Mouse (Mus musculus) cerebellum, adult 9-11 months (tissue): ENCODE results near the gene Lce1a2.

Experiments used
- DNase-seq: peaks from one replicate; pipeline ENCODE4 v3.0.0; 2022

Lce1a2 gene

GRCm38 (mm10) chr3:92670215-92670614 is at the start of gene Lce1a2:
Lce1a2 (minus strand) TSS chr3:92670315.
- no peak for DNase-seq

GRCm38 (mm10) chr3:92715122-92715521 is 45.0 kb upstream of the Lce1a2 start:
- DNase-seq, result no peak

- DNase-seq, result no peak
These were observed 38.9 kb upstream of the Lce1a2 start, which contains the start of gene Lce1e for GRCm38 (mm10) chr3:92708974-92709373. Lce1e (minus strand) TSS chr3:92709074.

- no peak for DNase-seq
These were observed 24.5 kb upstream of the Lce1a2 start for GRCm38 (mm10) chr3:92694613-92695012.

GRCm38 (mm10) chr3:92691688-92692087 is 21.6 kb upstream of the Lce1a2 start:
- DNase-seq, result no peak

GRCm38 (mm10) chr3:92689154-92689553 is 19.0 kb upstream of the Lce1a2 start:
- peak; percentile 34 for DNase-seq

- DNase-seq, result no peak
These were observed 17.0 kb upstream of the Lce1a2 start, which contains the start of gene Lce1d for GRCm38 (mm10) chr3:92687110-92687509. Lce1d (minus strand) TSS chr3:92687210.

- DNase-seq, result no peak
These were observed 8.8 kb upstream of the Lce1a2 start, which contains the start of gene Lce1c for GRCm38 (mm10) chr3:92678947-92679346. Lce1c (plus strand) TSS chr3:92679247.

- no peak for DNase-seq
These were observed 13.3 kb downstream of the Lce1a2 start, which contains the start of gene Lce1b for GRCm38 (mm10) chr3:92656826-92657225. Lce1b (minus strand) TSS chr3:92656926.

GRCm38 (mm10) chr3:92648207-92648606 is 21.9 kb downstream of the Lce1a2 start, which contains the start of gene Lce1a1:
Lce1a1 (minus strand) TSS chr3:92648307.
- DNase-seq, result no peak

GRCm38 (mm10) chr3:92639854-92640253 is 30.3 kb downstream of the Lce1a2 start:
- no peak for DNase-seq

- DNase-seq, result no peak
These were observed 31.5 kb downstream of the Lce1a2 start for GRCm38 (mm10) chr3:92638653-92638991.

GRCm38 (mm10) chr3:92637745-92638652 is 32.1 kb downstream of the Lce1a2 start:
- no peak for DNase-seq

- no peak for DNase-seq
These were observed 48.6 kb downstream of the Lce1a2 start, which contains the start of gene Lce6a for GRCm38 (mm10) chr3:92621560-92621959. Lce6a (minus strand) TSS chr3:92621660.
